Mouse (Mus musculus): ENCODE results near the gene Fbxl14.
"Not testable (repeated sequence)": the region's sequence is repeated elsewhere in the genome, so short reads cannot be mapped to it uniquely, and the experiment has no call there.

Gene Fbxl14

DNA sequence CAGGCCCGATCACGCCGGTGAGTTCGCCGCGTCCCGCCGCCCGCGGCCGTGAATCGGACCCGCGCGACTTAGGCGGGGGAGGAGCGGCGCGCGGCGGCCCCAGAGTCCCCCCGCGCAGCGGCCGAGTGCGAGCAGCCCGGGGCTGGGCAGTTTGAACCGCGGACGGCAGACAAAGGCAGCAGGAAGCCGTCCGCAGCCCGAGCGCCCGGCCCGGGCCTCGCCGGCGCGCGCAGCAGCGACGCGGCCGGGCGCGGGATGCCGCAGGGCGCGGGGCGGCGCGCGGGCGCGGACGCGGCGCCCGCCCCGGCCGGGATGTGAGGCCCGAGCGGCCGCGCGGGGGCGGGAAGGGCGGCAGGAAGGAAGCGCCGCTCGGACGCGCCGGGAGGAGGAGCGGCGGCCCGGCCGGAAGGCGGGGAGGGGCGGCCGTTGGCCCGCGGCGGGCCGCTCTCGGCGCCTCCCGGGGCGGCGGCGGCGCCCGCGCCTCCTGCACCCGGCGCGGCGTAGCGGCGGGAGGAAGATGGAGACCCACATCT, at the start of gene Fbxl14:
Fbxl14 (plus strand) TSS at position 326 of the 533 bp plus-strand sequence.
- DNase-seq, result no peak

DNA sequence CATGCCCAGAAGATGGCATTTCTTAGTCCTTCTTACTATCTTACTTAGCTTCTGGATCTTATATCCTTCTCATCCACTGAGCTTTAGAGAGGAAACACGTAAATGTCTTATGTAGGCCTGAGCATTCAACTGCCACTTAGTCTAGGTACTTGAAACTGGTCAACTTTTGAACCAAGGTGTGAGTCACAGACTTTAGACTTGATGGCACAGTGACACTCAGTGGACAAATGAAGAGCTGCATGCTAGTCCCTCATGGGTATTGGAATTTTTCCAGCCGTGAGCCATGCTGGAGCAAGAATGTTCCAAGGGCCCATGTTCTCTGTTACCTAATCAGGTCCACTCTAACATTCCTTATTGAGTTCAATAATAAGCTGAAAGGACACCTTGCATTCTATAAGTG, 49.0 kb upstream of the Fbxl14 start:
- peak; percentile 68 for DNase-seq

DNA sequence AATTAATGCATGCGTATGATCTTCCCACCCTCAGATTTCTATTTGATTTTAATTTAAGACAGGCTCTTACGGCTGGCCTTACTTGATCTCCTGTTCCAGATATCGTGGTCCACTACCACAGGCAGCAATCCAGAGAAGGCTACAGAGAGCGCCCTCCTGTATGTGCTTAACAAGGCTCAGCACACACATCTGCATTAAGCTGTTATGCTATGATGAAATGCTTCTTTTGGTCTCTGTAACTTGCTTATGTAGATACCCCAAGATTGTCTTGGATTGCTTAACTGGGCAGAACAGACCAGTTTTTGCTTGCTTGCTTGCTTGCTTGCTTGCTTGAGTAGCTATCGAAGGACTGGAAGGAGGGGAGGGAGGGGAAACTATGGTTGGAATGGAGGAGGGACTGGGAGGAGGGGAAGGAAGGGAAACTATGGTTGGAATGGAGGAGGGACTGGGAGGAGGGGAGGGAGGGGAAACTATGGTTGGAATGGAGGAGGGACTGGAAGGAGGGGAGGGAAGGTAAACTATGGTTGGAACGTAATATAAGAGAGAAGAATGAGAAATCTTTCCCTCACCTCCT, 47.6 kb upstream of the Fbxl14 start:
- DNase-seq, result no peak

DNA sequence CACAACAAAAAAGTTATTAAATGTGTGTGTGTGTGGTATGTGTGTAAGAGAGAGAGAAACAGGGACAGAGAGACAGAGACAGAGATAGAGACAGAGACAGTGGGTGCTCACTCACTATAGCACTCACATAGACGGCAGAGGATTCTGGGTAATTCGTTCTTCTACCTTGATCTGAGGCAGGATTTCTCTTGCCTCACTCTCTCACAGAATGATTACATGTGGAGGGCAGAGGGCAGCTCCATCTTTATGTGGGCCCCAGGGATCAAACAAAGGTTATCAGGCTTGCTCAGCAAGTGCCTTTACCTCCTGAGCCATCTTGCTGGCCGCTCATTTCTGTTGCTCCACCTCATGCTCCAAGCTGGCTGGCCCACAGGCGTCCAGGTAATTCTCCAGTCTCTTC, 45.1 kb upstream of the Fbxl14 start:
- no peak for DNase-seq

DNA sequence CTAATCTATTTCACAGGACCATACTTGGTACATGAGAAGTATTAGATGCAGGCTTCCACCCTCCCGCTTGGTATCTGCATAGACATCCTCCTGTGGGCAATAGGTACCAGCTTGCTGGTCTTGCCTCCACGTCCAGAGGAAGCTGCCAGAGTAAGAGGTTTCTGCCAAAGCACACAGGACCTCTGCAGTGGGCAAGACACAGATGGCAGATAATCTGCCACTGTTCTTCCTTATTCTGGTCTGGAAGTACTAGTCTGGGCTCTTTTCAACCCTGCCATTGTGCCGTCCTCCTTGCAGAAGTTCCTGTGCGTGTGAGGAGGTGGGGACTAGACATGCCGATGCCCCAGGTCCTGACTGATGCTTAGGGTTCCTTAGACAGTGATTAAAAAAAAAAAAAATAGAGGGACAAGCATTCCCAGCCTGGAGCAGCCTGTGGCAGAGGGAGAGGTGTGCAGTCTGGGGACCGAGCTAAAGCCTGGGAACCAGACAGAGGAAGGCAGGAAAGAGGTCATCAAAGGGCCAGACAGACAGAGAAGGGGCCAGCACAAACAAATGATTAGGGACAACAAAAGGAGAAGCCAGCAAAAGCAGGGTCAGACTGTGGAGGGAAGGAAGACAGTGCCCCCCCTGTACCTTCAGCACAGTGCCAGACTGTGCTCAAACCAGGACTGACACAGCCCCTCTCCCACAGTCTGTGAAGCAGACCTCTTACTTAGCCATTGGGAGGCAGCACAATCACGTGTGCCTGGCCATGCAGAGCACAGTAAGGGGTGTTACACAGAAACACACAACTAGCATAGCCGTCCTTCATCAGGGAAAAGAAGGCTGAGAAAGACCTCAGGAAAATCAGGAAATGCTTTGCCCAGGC, 41.3 kb upstream of the Fbxl14 start:
- DNase-seq, result no peak

DNA sequence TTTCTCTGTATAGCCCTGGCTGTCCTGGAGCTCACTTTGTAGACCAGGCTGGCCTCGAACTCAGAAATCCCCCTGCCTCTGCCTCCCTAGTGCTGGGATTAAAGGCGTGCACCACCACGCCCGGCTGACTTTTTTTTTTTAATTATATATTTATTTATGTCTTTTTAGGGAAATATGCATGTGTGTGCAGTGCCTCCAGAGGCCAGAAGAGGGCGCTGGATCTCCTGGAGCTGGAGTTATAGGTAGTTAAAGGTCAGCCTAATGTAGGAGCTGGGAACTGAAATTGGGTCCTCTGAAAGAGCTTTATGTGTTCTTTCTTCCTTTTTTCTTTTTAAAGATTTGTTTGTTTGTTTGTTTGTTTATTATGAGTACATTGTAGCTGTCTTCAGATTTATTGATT, 36.7 kb upstream of the Fbxl14 start:
- not testable (repeated sequence) for DNase-seq

DNA sequence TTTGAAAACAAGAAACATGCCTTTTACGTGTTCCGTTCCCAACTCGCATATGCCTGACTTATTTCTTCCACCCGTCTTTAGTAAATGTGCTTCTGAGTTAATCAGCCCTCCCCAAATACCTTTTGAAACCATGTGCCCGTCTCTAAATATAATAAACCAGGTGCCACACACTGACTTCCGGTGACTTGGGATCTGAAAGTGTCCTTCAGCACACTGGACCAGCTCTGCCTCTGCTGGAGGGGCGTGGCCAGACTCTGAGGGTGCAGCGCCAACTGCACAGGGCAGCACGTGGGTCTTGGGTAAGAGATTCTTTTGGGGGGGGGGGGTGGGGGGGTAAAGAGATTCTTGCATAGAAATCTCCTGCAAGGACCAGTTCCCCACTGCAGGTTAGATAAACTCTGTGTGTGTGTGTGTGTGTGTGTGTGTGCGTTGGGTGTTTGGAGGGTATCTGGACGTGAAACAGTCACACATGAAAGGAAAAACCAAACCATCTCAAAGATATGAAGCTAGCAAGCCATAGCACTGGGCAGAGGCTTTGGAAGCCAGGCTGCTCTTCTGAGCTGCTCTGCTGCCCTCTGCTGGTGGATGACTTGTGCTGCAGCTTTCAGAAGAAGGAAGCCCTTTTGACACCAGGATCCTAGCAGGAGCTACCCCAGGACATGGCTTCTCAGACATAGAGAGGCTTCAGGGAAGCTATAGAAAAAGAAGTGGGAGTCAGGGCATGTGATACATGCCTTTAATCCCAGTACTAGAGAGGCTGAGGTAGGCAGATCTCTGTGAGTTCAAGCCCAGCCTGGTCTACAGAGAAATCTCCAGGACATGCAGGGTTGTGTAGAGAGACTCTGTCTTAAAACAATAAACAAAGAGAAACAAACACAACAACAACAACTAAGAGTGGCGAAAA, 35.5 kb upstream of the Fbxl14 start:
- peak; percentile 81 for DNase-seq

DNA sequence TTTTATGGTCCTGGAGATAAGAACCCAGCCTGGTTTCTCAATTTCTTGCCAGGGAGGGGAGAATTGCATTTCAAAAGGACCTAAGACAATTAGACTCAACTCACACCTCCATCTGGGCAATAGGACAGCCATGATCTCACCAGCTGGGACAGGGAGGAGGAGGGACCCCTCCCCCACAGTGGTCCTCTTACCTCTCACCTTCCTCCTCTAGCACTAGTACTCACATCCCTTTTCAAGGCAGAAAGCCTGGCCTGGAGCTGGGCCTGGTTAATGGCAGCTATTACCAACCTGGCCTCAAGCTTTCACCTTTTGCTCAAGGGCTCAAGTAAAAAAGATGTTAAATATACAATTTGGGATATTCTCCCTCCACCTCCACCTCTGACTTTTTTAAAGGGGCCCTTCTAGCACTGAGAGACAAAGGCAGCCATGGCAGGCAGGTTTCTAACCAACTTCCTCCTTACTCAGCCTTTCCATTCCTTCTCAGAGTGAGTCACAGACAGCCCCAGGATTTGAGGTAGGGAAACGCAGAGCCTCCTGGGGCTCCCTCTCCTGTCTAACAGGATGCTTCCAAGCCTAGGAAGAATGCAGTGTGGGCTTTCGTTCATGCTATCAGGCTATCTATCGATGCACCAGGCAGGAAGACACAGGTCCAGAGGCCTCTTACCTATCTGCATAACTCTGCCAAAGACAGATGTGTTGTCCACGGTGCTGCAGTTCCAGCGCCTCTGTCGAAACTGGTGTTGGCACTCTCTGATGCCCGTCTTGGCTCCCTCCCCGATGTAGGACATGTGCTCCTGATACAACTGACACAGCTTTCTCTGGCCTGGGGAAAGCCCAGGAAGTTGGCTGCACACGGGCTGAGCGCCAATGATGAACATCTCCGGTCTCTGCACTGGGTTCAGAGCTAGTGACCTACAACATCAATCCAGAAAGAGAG, 33.5 kb upstream of the Fbxl14 start:
- no peak for DNase-seq

DNA sequence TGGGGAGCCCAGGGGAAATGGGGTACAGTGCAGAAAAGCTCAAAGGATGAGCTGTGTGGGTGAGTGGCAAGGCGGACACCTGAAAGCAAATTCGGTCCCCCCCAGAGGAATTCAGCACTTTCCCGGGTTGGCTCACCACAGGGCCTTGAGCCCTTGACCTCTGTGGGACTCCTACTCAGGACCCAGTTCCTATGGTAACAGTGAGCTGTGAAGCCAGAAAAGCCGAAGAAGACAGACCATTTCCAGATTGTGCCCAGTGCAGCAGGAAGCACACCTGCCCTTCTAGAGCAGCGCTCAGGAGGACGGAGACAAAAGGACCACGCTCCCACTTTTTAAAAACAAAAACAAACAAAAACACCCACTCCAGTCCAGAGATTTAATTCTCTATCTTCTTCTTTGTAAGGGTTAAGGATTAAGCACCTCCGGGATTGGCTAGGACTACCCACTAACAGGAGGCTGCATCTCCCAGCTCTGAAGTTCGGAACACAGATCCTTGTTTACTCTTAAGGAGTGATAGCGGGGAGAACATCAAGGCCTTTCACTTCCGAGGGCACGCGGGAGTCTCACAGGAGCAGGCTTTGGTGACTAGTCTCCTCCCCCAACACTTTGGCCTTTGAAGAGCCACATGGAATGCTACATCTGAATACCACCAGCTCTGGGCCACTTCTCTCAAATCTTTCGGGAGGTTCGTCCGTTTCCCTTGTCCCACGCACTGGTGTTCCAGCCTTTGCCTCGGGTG, 31.0 kb upstream of the Fbxl14 start:
- DNase-seq, result no peak

DNA sequence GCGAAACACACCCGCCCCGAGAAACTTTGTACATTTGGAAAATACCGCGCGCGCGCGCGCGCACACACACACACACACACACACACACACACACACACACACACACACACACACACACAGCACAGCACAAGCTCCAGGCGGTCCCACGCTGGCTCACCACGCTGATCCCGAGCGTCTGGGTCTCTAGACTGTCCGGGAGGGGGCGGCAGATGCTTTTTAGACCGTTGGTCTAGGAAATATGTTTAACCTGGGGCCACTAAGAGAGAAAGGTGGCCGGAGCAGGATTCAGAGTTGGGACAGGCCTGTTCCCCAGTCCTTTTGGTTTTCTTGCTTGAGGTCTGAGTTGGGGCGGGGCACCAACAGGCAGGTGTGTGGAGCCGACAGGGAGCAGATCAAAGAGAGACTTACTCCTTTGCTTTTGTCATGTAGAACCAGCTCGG, 30.4 kb upstream of the Fbxl14 start:
- DNase-seq, result no peak

DNA sequence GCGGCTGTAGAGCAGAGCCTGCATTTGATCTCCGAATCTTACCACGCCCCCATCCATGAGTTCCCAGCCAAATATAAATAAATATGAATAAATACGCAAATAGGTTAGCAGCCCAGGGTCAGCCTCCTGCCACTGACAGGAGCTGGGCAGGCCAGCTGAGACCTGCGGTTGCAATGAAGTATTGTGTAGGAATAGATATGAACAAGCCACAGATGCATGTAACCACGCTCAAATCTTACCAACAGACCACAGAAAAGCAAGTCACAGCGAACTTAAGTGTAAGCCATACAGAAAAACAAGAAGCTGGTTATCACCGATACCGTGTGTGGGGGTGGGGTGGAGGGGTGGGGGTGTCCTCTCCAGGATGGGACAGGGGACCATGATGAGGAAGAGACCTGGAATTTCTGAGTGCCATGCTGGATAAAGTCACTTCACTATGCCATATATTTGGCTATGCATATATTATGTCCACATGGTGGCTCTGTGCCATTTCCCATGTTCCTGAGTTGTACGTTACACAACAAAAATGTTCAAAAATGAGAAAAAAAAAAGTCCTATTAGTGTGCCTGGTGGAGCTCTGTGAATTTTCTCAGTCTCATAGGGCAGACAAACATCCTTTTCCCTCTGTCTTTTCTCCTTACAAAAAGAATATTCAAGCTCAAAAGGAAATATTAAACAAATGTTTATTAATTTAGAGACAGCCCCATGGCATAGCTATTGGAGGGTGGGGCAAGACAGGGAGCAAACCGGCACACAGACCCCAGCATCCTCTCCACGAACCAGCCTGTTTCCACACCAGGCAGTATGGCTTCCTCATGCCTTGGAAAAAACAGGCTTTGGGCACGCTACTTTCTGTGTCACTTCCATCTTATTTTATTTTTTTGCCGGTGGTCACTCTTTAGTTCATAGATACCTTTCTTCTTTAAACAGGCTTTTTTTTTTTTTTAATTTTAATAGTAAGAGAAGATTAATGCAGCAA, 28.2 kb upstream of the Fbxl14 start:
- no peak for DNase-seq

DNA sequence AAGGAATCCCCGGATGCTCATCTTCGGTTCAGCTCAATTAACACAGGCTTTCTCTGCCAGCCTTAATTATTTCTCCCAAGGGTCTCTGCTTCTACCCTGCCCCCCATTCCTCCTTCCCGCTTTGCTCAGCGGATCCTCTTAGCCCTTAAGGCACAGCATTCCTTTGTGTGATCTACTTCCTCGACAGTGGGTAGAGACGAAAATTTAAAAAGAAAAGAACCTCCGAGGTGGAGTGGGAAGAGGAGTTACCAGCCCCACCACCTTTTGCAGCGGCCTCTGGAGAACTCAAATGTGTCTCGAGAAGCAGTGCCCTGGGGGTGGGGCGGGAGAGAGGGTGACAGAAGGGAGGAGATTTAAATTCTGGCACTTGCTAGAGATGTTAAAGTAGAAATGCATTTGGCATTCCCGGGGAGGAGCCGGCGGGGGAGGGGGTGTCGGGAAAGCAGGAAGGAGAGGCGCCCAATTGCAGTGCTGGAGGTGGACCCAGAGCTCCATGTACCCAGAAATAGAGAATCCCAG, 27.4 kb upstream of the Fbxl14 start:
- peak; percentile 34 for DNase-seq

DNA sequence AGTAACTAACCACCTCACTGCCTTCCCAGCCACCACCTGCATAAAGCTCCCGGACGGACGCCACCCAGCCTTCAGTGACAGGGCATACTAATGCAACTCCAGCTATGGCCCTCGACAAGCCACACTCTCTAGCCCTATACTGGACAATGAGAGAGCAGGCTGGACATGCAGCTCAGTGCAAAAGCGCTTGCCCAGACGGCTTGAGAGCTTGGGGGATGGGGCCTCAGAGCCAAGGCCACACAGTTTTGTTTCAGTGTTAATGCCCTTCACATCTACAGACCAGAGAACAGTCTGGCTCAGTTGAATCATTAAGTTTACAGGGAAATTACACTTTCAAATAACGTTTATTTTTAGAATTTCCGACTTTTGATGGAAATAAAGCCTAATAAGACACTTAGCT, 21.3 kb upstream of the Fbxl14 start:
- no peak for DNase-seq

DNA sequence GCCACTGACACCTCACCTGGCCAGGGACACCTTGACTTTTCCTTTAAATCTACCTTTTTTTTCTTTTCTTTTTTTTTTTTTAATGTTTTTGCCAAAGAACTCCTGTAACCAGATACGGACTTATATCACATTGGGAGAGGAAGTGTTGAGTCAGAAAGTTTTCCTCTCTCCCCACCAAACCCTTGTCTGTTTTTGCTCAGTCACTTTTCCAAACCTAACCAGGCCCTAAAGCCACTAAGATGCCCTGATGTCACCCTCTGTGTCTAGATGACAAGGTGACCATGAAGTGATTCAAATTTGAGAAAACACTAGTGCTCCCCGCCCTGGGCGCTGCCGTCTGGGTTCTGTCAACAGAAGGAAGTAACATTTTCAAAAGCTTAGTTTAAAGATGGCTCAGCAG, 20.4 kb upstream of the Fbxl14 start:
- DNase-seq, result no peak

DNA sequence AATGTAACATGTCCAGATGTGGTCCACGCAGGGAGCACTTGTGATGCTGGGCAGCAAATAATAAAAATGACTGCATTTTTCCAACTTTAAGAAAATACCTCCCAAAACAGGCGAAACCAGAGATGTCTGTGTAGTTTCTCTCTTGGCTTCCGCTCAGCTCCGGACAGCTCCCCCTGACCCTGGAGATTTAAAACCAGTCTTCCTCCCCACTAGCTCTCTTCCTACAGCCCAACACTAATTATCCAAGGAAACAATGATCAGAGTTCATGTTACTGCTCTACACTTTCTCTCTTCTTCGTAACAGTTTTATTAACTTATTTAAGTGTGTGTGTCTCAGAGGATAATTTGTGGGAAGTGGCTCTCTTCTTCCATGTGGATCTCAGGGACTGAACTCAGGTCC, 19.1 kb upstream of the Fbxl14 start:
- DNase-seq, result no peak

DNA sequence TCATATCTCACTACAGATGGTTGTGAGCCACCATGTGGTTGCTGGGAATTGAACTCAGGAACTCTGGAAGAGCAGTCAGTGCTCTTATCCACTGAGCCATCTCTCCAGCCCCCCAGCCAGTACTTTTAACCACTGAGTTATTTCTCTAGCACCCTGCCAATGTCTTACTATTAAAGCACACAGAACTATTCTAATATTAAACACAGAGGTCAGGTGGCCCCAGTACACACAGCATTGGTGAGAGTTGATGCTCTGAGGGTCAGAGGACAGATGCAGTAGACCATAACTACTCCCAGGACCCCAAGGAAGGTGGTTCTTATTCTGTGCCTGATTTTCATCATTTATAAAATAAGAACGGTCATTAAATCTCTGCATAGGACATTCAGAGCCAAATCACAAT, 13.3 kb upstream of the Fbxl14 start:
- DNase-seq, result no peak

DNA sequence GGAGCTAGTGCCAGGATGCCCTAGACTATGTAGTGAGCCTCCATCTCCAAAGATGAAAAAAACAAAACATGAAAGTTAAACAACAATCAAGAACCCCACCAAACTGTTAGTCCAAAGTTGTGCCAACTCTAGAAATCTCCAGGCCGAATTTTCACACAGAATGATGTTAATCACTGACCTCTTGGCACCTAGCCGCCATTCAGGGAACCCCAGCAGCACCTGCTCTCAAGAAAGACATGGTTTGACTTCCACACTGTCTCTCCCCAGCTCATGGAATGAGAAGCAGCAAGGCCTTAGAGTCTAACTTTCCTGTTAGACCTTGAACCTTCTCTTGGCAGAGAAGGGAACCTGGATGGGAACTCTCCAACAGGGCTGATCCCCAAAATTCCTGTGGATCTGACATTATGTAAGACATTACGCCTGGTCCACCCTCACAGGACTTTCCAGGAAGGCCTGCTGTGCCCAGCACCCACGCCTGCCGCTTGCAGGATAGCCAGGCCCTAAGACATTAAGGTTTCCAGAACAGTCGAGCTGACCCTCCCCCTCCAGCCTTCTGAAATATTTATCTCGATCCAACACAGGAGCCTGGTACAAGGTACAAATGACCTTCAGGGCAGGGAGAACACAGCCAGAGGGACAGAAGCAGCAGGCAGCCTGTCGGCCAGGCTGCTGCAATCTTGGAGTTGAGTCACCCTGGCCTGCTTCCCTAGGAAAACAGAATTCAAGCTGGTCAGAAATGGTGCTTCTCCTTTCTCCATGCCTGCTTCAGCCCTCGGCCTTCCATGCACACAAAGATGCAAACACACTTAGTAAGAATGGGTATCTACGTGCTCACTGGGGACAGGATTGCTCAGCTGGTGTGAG, 12.3 kb upstream of the Fbxl14 start:
- peak; percentile 51 for DNase-seq

DNA sequence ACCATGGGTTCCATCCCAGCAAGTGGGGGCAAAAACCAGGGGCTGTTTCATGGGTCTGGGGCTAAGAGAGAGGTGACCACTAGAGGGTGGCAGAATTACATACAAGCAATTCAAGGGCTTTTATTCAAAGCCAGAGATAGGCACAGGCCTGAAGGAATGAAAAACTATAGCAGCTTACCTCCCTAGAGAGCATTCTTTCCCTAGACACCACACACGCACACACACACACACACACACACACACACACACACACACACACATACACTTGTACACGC, 11.7 kb upstream of the Fbxl14 start:
- no peak for DNase-seq

DNA sequence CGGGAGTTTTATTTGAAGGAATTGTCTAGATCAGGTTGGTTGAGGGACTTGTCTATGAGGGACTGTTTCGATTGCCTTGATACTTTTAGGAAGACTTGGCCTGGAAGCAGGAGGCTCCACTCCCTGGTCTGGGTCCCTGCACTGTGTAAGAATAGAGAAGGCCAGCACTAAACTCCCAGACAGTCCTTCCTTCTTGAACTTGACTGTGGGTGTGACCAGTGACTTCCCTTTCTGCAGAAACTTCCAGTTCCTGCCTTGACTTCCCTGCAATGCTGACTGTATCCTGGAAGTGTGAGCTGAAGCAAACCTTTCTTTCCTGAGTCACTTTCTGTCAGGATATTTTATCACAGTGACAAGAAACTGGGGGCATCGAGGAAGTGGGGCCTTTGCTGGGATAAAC, 8.7 kb upstream of the Fbxl14 start:
- DNase-seq, result no peak
